Mouse (Mus musculus): ENCODE measurements around the gene Cyth1.

The Cyth1 gene

DNA sequence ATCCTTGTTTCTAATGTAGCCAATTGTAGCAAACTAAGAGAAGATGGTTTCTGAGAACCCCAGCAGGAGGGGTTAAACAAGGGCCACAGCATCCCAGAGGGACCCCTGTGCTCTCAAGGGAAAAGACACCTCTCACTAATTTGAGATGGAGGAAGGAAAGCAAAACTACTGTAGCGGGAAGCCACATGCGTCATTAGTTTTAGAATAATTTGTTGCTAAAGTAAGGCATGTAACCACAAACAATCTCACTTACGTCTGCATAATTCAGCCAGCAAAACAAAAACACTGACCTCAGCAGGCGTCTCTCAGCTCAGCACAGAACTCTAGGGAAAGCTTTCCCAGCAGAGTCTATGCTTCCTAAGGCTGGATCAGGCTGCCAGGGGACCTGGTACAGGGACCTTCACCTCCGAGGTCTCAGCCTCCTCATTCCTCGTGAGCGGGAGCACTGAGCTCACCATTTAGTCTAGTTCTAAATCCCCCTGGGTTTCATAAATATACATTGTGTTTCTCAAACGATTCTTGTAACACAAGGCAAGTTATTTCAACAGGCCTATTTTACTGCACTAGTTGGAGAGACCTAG, 91.8 kb downstream of the Cyth1 start:
- no peak for DNase-seq (ENCODE audit: low read depth, low spot score)

DNA sequence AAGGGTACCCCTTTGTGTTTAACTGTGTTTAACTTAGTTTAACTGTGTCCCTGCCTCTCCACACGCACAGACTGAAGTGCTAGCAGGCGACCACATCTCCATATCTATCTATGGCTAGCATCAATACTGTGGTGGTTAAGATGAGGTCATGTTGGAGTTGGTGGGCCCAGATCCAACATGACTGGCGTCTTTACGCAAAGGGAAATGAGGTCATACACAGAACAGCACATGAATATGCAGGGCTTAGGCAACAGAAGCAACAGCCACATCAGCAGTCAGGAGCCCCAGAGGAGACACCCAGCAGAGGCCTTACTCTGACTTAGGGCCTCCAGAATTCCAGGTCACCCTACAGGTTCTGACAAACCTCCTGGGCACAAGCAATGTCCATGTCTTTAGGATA, 95.4 kb downstream of the Cyth1 start:
- DNase-seq (ENCODE audit: low read depth, low spot score) = no peak

DNA sequence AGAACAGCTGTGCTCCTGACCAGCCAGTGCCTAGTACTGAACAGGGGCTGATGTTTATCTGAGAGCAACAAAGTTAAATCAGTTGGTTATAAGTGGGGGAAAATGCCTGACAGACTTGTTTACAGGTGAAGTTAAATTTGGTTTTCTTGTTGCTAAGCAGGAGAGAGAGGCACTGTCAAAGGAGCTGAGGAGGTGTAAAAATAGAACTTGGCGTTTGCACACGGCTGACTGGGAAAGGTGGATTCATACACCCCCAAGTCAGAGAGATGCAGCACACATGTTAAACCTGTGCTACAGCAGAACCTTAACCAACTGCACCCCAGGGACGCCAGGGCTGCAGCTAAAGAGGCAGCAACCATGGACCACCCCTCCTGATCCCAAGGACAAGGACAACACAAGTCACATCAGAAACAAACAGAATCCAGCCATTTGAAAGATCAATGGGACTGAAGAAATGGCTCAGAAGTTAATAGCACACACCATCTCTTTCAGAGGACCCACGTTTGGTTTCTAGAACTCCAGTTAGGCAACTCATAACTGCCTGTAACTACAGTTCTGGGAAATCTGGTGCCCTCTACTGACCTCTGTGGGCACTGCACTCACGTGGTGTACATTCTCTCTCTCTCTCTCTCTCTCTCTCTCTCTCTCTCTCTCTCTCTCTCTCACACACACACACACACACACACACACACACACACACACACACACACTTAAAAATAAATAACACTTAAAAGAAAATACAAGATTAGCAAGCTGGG, 96.8 kb downstream of the Cyth1 start:
- peak; percentile 50 for DNase-seq (ENCODE audit: low read depth, low spot score)

DNA sequence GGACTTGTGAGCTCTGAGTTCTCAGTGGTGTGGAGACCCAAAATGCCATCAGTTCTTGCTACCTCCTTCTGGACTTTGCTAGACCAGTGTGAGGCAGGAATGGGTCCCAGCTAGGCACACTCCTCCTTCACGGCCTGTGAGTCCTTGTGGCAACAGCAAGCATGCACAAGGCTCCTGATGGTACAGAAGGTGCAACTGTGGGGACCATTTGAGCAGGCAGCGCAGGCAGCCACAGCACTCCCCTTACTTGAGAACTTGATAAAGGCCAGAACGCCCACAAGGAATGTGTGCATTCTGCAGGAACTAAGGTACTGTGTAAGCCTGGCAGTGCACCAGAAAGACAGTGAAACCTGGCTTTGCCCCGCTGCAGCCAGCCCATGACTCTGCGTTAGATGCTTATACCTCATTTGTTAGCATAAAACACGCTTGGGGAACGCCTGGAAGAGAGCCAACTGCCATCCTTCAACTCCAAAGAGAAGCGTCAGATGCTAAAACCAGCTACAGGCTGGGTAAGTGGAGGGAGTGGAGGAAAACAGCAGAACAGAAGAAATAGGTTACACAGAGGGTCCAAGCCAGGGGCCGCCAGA, 98.2 kb downstream of the Cyth1 start:
- DNase-seq (ENCODE audit: low read depth, low spot score) = peak; percentile 81

GRCm38 (mm10) chr11:118147877-118148637, 100.3 kb downstream of the Cyth1 start:
- no peak for DNase-seq (ENCODE audit: low read depth, low spot score)

DNA sequence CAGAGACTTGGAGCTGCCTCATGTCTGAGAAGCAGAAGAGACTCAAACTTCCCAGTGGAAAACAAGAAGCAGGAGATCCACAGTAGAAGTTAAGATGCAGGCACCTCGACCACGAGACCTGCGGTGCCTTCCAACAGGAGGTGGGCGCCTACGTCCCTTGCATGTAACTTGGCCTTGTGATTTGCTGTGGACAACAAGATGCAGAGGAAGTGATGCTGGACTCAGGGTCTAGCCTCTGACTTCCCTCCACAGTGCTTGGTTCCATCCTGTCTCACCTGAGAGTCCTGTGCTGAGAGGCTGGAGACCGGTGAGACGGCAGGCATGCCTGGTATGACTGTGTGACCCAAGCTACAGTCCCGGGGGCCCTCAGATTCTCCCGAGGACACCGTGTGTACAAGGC, 101.9 kb downstream of the Cyth1 start:
- DNase-seq (ENCODE audit: low read depth, low spot score) = no peak

DNA sequence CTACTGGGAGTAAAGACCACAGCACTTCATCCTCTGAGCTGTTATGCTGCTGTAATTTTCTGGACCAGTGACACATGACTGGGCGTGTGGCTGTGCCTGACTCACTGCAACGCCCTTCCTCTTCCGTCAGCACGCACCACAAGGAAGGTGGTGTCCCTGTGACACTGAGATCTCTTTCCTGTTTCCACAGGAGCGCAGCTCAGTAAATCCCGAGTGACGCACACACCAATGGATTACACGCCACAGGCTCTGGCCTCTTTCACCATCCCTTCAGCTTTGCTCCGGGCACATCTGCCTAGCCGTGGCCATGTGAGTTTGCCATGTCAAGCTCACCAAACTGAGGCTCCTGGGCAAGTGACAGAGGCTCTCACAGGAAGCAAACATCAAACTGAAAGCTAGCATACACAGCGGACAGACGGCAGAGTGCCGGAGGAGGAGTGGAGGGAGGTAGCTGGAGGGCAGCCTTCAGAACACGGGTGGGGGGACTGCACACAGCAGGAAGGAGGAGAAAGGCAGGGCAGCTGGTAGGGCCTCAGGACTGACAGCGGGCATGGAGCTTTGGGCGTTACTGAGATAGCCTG, 102.5 kb downstream of the Cyth1 start:
- DNase-seq (ENCODE audit: low read depth, low spot score) = no peak

DNA sequence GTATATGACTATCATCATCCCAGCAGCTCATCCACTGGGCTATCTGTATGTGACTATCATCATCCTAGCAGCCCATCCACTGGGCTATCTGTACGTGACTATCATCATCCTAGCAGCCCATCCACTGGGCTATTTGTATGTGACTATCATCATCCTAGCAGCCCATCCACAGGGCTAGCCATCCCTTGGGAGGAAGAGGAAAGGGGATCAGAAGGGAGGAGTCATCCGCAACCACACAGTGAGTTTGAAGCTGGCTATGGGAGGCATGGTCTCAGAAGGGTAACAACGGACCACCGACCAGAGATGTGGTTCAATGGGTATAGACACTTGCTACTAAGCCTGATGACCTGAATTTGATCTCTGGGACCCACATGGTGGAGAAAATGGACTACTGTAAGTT, 103.3 kb downstream of the Cyth1 start:
- no peak for DNase-seq (ENCODE audit: low read depth, low spot score)

DNA sequence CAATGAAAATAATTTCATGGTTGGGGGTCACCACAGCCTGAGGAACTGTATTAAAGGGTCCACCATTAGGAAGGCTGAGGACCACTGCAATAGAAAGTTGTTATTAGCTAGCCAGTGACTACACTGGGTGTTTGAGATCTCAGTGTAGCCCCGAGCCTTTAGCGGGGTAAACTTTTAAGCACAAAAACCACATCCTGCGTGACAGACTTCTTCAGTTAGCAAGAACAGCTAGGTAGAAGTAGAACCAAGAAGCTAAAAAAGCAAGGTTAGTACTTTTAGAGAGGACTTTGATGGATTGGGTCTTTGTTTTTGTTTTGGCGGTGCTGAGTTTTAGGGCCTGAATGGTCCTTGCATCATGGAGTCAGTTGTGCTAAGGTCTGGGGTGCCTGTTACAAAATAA, 104.7 kb downstream of the Cyth1 start:
- DNase-seq (ENCODE audit: low read depth, low spot score) = no peak

- no peak for DNase-seq (ENCODE audit: low read depth, low spot score)
These were observed 105.7 kb downstream of the Cyth1 start for GRCm38 (mm10) chr11:118142547-118143165.

GRCm38 (mm10) chr11:118140771-118141565, 107.4 kb downstream of the Cyth1 start:
- no peak for DNase-seq (ENCODE audit: low read depth, low spot score)

DNA sequence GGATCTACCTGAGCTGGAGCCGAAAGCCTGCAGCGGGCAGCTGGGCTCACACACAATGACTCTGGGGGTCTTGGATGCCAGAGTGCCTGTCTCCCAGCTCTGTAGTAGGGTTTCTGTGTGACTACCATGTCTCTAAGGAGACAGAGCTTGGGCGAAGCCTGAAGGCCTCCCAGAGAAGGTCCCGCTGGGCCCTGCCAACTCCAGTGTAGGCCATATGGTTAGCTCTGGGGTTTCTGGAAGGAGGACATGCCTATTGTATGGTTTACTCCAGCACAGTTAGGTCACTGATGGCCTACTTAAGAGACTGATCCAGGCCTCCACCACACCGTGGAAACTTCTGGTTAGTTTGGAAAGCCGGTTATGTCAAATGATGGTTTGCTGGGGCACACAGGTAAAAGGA, 110.0 kb downstream of the Cyth1 start:
- DNase-seq (ENCODE audit: low read depth, low spot score) = no peak

DNA sequence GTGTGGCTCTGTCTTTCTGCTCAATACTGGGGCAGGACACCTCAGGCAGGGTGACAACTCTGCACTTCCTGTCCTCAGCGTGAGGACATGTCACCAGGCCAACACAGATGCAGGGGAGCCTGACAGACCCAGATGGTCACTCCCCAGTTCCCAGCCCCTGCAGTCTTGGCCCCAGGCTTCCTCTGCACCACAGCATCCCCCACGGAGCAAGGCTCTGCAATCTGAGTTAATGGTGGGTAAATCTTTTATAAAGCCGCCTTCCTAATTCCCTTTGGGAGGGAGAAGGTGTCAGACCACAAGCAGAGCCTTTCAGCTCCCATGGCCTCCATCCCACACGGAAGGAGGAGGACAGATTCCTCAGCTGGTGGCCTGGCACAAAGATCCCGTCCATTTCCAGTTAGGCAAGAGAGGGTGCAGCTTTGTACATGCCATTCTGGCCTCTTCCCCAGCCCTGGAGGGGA, 112.2 kb downstream of the Cyth1 start:
- DNase-seq (ENCODE audit: low read depth, low spot score) = no peak

DNA sequence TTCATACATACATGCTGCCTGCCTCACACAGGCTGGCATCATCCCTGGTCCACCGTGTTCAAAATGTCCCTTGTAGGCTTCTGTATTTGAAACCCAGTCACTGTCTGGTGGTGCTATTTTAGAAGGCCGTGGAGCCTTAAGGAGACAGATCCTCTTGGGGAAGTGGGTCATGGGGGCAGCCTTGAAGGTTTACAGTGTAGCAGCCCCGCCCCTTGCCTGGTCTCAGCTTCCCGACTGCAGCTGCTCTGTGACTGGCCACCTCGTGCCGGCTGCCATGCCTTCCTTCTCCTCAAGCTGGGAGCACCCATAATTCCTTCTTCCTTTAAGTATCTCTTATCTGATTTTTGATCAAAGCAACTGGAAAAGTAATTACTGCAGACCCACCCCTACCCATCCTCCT, 113.1 kb downstream of the Cyth1 start:
- no peak for DNase-seq (ENCODE audit: low read depth, low spot score)

DNA sequence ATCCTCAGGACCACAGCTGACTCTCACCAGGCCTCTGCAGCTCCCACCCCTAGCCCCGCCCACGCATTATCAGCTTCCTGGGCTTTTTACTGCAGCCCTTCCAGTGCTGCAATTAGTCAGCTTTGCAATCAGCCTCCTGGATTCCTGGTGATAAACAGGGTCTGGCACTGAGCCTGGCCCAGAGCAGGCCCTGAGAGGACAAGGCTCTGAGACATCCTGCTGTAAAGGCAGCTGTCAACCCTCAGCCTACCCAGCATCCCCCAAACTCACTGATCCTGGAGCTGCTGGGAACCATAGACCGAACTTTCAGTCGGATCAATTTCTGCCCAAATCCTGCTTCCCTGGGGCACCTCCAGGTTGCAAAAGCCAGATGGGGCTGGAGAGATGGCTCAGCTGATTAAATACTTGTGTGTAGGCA, 114.6 kb downstream of the Cyth1 start:
- DNase-seq (ENCODE audit: low read depth, low spot score) = no peak

DNA sequence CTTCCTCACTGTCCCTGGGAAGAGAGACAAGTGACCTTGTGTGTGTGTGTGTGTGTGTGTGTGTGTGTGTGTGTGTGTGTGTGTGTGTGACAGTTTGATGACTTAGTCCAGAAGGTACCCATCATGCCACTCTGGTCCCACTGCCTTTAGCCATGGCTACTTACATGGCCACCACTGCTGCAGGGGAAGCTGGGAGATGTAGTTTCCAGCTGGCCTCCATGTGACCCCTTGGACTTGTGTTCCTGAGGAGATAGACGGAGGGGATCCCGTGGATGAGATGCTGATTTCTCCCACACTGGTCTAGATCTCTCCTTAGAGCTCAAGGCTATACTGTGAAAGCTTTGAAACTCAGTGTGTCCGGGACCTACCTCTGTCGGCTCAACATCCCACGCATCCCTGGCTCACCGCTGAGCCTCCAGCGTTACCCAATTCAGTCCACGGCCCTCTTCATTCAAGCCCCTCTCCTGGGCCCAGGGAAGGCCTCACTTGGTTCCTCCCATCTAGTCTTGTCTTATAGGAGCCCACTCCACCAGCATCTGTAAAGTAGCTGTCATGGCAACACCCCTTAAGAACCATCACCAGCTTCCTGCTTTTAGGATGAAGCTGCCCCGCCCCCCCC, 115.2 kb downstream of the Cyth1 start:
- no peak for DNase-seq (ENCODE audit: low read depth, low spot score)

- no peak for DNase-seq (ENCODE audit: low read depth, low spot score)
These were observed 116.3 kb downstream of the Cyth1 start for GRCm38 (mm10) chr11:118132136-118132535.

DNA sequence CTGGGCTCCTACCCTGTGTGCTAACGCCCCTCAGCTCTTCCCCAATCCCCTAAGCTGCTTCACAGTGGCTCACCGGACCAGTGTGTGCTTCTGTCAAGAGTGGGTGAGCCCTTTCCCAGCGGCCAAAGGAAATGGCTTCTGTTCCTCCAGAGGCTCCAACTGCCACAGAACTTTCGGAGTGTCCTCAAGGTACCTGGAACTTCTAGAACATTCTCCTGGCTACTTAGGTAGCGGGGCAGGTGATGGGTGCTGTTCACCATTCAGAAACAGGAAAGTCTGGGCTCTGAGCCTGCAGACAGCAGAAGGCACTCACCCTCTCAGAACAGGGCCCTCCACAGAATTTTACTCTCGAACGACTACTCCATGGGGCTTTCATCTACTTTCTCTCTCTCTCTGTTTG, 117.9 kb downstream of the Cyth1 start, which contains the start of gene Dnah17:
Dnah17 (minus strand) TSS at position 101 of the 400 bp plus-strand sequence.
- DNase-seq (ENCODE audit: low read depth, low spot score) = no peak

DNA sequence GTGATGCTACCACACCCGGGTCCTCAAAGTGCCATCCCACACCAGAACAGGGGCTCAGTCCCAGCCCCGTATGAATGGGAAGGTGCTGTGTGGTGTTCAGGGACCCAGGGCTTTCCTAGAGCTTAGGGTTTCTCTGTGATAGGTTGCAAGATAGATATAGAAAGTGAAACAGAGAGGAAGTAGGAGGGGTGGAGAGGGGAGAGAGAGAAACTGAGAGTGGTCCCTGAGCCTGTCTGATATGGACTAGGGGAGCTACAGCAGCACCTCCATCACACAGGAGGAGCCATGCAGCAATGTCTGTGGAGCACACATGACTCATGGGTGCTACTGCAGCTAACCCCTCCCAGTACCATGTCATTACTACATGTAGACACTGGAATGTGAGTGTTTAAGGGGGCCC, 118.6 kb downstream of the Cyth1 start:
- DNase-seq (ENCODE audit: low read depth, low spot score) = no peak

- DNase-seq (ENCODE audit: low read depth, low spot score) = no peak
These were observed 126.8 kb downstream of the Cyth1 start for GRCm38 (mm10) chr11:118121592-118121991.

Data from telencephalon, adult 2 months (tissue).